Mouse (Mus musculus) cerebellum, postnatal 4 days (tissue): ENCODE measurements around the gene Msx1.
A peak's percentile ranks its signal among the peaks of the same experiment; 100 is the strongest.

Experiments used
- DNase-seq, 2 experiments: peaks; one replicate each; pipeline ENCODE4 v3.0.0; 2022; ENCODE audit warnings: low spot score in 2 of 2, mixed read lengths in 1 of 2

Msx1 gene

GRCm38 (mm10) chr5:37826706-37827625, 2.6 kb upstream of the Msx1 start:
- DNase-seq = no peak

DNA sequence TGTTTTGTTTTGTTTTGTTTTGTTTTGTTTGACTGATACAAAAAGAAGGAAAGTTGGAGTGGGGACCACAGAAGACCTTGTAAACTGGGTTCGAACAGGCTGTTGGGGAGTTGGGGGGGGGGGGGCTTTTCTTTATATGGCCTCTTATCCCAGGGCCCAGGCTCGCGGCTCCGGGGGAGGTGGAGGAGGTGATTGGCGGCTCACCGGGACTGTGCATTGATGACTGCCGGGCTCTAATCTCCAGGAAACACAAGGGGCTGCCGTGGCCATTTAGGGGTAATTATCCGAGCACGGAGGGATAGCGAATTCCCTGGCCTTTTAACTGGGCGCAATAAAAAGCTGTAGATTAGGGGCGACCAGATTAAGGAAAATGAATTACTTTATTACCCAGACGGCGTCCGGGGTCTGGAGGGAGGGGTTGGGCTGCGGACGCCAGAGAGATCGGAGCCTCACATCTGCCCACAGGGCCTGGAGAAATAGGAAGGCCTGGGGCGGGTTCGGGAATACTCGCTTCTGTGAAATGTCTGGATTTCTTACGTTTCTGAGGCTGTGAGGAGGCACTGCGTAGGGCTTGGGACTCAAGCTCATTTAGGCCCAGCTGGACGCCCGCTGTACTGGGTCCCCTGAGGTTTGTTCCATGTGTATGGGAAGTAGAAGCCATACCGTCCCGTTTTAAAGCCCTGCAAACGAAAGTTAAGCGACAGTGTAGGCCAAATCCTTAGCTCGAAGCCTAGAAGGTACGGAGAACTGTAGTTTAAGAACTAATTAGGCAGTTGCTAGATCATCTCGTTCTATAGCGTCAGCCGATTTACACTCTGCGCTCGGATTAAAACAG, 1.4 kb upstream of the Msx1 start:
- DNase-seq = no peak

DNA sequence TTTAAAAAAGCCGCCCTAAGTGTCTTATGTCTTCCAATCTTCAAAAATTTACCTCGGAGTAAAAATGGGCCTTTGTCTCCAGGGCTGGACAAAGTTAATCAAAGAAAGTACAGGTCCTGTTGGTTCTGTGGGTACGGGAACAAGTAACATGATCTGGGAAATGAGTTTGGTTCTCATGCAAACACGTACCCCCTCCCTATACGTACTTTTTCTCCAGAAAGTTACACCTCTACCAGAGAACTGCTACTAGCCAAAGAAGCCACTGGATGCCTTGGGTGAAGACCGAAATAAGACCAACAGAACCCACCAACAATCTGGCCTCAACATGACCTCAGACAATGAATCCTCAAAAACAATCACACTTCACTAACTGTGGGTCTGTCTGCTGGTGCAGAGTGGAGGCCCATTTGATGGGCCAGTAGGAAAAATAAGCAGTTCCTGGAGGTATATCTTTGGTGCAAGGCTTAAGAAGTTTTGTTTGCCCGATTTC, 773 bp upstream of the Msx1 start:
- DNase-seq = no peak

GRCm38 (mm10) chr5:37823721-37824460, 492 bp downstream of the Msx1 start:
- no peak for DNase-seq

DNA sequence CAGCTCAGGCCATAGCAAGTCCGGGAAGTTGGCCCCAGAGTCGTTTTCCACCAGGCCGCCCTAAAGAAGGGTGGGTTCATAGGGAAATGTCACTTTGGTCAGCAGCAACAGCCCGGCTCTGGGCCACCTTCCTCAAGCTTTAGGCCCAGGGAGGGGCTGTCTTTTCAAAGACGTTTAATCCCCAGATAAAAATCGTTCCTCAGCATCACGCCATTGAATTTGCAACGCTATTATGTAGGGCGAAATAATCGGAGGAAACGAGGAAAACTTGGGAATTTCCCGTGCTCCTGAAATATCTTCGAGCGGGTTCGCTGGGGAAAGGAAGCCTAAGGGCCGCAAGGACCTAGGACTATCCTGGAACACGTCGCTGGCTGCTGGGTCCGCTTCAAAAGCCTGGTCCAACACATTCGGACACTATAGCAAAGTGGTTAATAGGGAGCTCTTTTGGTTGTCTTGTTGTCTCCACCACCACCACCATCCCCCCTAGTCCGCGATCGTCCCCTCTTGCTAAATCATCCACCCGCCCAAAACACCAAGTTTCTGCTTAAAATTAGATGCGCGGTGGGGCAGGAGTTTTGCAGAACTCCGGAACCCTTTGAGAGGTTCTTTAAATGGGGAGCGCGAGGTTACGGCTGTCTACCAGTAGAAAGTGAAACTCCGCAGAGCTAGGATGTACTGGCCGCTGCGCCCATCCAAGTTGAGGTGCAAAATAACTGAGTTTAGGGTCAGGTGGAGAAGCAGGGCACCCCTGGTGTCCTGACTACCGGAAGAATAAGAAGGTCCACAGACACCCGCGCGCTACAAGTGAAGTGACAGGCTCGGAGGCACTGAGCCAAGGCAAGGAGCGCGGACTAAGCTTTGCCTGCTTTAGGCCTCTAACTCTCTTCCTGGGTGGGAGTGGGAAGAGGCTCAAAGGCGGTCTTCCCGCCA, 1.3 kb downstream of the Msx1 start:
- DNase-seq = no peak

DNA sequence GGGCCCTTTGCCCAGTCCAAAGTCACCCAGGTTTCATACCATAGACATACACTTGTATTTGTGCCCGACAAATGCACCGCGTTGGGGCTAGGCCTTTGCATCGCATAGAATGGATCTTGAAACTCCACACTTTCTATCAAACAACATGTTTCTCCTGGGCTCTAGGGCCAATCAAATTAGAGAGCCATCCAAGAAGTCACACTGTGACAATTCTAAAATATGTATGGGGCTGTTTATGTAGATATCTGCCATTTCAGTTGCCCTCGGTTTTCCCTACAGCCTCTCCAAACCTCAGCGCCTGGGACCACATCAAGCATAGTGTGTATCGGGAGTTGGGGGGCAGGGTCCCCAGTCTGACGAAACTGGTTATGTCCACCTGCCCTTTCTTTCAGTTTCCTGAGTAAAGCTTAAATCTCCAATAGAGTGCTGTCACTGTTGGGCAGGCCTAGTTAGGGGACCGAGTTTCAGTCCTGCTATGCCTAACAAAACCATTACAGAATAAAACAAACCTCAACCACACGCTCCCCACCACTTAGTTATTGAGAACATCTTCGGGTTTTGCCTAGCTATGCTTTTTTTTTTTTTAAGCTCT, 2.2 kb downstream of the Msx1 start:
- no peak for DNase-seq

GRCm38 (mm10) chr5:37821111-37821601, 3.2 kb downstream of the Msx1 start:
- DNase-seq = no peak

DNA sequence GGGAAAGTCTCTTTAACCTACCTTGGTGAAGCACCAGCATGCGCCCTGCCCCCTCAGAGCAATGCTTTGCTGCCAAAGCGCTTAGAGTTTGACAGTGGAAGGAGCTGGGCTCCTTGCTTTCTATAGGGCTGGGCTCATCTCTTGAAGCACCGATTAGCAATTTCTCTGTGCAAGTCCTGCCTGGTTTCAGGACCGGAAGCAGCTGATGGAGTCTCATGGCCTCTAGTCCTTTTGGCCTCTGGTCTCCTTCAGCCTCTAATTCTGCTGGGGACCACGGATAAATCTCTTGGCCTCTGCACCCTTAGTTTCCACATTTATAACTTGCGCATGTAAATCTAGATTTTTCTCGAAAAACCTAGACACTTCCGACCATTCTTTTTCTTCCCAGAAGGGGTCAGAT, 3.7 kb downstream of the Msx1 start:
- DNase-seq = no peak

DNA sequence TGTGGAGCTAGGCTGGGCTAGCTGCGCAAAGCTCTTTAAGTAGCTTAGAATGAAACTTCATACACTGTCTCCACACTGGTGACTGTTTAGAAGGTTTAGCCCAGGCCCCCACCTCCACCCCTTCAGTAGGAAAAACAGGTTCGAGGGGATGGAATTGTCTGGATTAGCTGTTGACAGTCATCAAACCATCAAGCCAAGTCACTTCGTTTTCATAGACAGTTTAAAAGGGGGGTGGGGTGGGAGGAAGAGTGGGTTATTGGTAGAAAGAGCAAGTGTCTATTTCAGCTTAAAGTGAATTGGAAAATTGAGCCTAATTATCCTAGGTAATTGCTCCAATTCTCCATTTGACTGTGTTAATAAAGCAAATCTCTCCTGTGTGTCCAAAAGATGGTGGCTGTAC, 4.4 kb downstream of the Msx1 start:
- no peak for DNase-seq

- DNase-seq = no peak
Measured at GRCm38 (mm10) chr5:37819541-37819940, 4.8 kb downstream of the Msx1 start.

DNA sequence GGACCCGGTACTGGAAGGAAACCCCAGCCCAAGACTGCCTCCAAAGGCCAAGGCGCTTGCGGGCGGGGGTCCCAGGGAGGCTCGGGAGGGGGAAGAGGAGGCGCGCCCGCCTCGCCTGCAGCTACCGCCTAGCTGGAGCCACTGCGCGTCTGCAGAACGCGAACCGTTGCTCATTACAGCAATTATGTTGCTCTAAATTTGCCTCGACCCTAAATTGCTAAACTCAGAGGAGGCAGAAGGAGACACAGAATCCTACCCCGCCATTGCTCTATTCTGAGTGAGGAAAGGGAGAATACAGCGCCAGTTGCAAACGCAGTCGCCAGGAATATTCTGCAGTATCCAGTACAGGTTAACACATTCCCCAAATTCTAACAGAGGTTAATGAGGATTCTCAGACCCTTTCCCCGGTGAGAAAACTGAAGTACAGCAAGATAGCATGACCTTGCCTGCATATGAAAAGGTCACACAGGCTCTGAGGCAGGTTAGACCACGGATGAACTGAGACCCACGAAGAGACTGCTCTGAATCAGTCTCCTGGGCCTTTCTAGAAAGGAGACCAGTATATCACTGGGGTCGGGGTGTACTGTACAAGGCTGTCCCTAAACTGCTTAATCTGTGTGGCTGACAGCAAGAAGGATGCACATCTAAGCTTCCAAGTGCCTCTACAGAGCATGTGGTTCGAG, 5.7 kb downstream of the Msx1 start:
- no peak for DNase-seq

GRCm38 (mm10) chr5:37817658-37818532, 6.5 kb downstream of the Msx1 start:
- DNase-seq = no peak

- peak in 1 of 2 experiments; percentile 61 for DNase-seq
Measured at GRCm38 (mm10) chr5:37816907-37817657, 7.3 kb downstream of the Msx1 start.

DNA sequence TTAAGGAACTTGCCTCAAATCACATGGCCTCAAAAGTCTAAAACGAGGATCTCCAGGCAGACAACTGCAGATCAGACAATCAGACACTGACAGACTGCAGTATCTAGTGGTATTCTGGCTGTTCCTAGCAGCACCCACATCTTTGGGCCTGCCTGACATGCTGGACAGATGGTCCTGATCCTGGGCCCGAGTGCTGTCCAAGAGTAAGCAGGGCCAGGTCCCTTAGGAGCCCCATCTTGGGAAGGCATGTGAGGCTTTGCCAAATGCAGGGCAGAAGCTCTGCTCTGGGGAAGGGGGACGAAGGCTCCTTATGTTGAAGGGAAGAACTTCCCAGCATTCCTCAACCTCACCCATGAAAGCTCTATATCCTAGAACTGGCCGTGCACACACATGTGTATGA, 8.5 kb downstream of the Msx1 start:
- DNase-seq = no peak

GRCm38 (mm10) chr5:37814169-37814568, 10.2 kb downstream of the Msx1 start:
- DNase-seq = no peak

DNA sequence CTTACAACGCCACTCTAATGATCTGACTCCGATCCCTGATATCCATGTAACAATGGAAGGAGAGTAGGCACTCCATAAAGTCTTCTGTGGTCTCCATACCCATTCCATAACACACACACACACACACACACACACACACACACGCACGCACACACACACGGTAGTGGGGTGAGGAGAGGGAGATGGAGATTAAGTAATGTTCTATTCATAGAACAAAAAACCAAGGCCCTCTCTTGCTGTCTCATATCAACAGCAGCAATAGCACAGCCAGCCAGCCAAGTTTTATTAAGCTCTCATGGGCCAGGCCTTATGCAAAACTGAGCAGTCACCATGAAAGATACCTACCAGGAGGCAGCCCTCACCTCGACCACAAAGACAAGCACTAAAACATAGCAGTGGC, 19.1 kb downstream of the Msx1 start:
- no peak for DNase-seq

- no peak for DNase-seq
Measured at GRCm38 (mm10) chr5:37804512-37805118, 19.8 kb downstream of the Msx1 start.
